Mouse (Mus musculus): ENCODE data around the gene Cox7a2.

The Cox7a2 gene

GRCm38 (mm10) chr9:79759385-79760005 lies at the start of gene Cox7a2:
Gene Cox7a2, minus strand, starts transcription at chr9:79759878.
- peak; percentile 95 for DNase-seq (ENCODE audit: low read depth, low spot score)

GRCm38 (mm10) chr9:79809411-79809810 lies 49.7 kb upstream of the Cox7a2 start:
- DNase-seq (ENCODE audit: low read depth, low spot score): no peak

GRCm38 (mm10) chr9:79807178-79807577 lies 47.5 kb upstream of the Cox7a2 start:
- DNase-seq (ENCODE audit: low read depth, low spot score): no peak

GRCm38 (mm10) chr9:79806317-79807075 lies 46.8 kb upstream of the Cox7a2 start:
- peak; percentile 29 for DNase-seq (ENCODE audit: low read depth, low spot score)

GRCm38 (mm10) chr9:79805426-79805825 lies 45.7 kb upstream of the Cox7a2 start:
- DNase-seq (ENCODE audit: low read depth, low spot score): no peak

- DNase-seq (ENCODE audit: low read depth, low spot score): no peak
These were observed 36.9 kb upstream of the Cox7a2 start for GRCm38 (mm10) chr9:79796461-79797135.

- DNase-seq (ENCODE audit: low read depth, low spot score): no peak
These were observed 35.4 kb upstream of the Cox7a2 start for GRCm38 (mm10) chr9:79795076-79795475.

GRCm38 (mm10) chr9:79792841-79793835 lies 33.5 kb upstream of the Cox7a2 start, which contains the start of gene Tmem30a:
Gene Tmem30a, minus strand, starts transcription at chr9:79793507.
- DNase-seq (ENCODE audit: low read depth, low spot score): peak; percentile 98

GRCm38 (mm10) chr9:79785794-79786085 lies 26.1 kb upstream of the Cox7a2 start:
- no peak for DNase-seq (ENCODE audit: low read depth, low spot score)

- no peak for DNase-seq (ENCODE audit: low read depth, low spot score)
These were observed 25.5 kb upstream of the Cox7a2 start for GRCm38 (mm10) chr9:79784934-79785793.

- no peak for DNase-seq (ENCODE audit: low read depth, low spot score)
These were observed 24.8 kb upstream of the Cox7a2 start for GRCm38 (mm10) chr9:79784439-79784838.

- no peak for DNase-seq (ENCODE audit: low read depth, low spot score)
These were observed 19.7 kb upstream of the Cox7a2 start for GRCm38 (mm10) chr9:79779354-79779753.

GRCm38 (mm10) chr9:79766991-79767545 lies 7.4 kb upstream of the Cox7a2 start:
- DNase-seq (ENCODE audit: low read depth, low spot score): no peak

GRCm38 (mm10) chr9:79765329-79765728 lies 5.7 kb upstream of the Cox7a2 start:
- DNase-seq (ENCODE audit: low read depth, low spot score): no peak

GRCm38 (mm10) chr9:79762519-79762918 lies 2.8 kb upstream of the Cox7a2 start:
- DNase-seq (ENCODE audit: low read depth, low spot score): no peak

GRCm38 (mm10) chr9:79760076-79760475 lies 398 bp upstream of the Cox7a2 start:
- no peak for DNase-seq (ENCODE audit: low read depth, low spot score)

- no peak for DNase-seq (ENCODE audit: low read depth, low spot score)
These were observed 4.4 kb downstream of the Cox7a2 start for GRCm38 (mm10) chr9:79755311-79755710.

- DNase-seq (ENCODE audit: low read depth, low spot score): no peak
These were observed 7.8 kb downstream of the Cox7a2 start for GRCm38 (mm10) chr9:79751846-79752245.

- DNase-seq (ENCODE audit: low read depth, low spot score): no peak
These were observed 9.0 kb downstream of the Cox7a2 start for GRCm38 (mm10) chr9:79750709-79751108.

GRCm38 (mm10) chr9:79745036-79745435 lies 14.6 kb downstream of the Cox7a2 start:
- DNase-seq (ENCODE audit: low read depth, low spot score): no peak
